Mouse (Mus musculus) midbrain, embryonic 16.5 days (tissue): Measurements from ENCODE around the gene Klhl40. TPM values are rescaled to one million over a fixed set of nuclear protein-coding genes. Genes with fewer than 3 reads are reported as not detected.

Source experiments
- ATAC-seq: fragments of 200-750 bp; cut with Nextera tagmentation; 2 replicates; pipeline ENCODE4 v1.8.0; 2017; ENCODE audit warnings: moderate TSS enrichment
- H3K27ac ChIP-seq: fragments of 300-500 bp; sonication (generic); 2 replicates; pipeline ENCODE4 v1.5.1; 2014; ENCODE audit warnings: mild to moderate bottlenecking, low read length, mixed read lengths
- H3K27me3 ChIP-seq: fragments of 300-500 bp; sonication (generic); 2 replicates; pipeline ENCODE4 v1.6.1; 2014; ENCODE audit warnings: low read depth, low read length, mixed read lengths; ENCODE audit not compliant: control insufficient read depth, insufficient read depth
- H3K36me3 ChIP-seq: fragments of 300-500 bp; sonication (generic); 2 replicates; pipeline ENCODE4 v1.6.1; 2014; ENCODE audit warnings: mild to moderate bottlenecking, low read length, moderate library complexity, mixed read lengths; ENCODE audit not compliant: control insufficient read depth, insufficient read depth
- H3K4me1 ChIP-seq: fragments of 300-500 bp; sonication (generic); 2 replicates; pipeline ENCODE4 v1.6.1; 2014; ENCODE audit warnings: mild to moderate bottlenecking, low read length, mixed read lengths; ENCODE audit not compliant: control insufficient read depth, insufficient read depth
- H3K4me2 ChIP-seq: fragments of 300-500 bp; sonication (generic); 2 replicates; pipeline ENCODE4 v1.6.1; 2014; ENCODE audit warnings: mild to moderate bottlenecking, low read length, mixed read lengths
- H3K4me3 ChIP-seq: fragments of 300-500 bp; sonication (generic); 2 replicates; pipeline ENCODE4 v1.5.1; 2014; ENCODE audit warnings: low read depth, mild to moderate bottlenecking, low read length, moderate library complexity, mixed read lengths
- H3K9ac ChIP-seq: fragments of 300-500 bp; sonication (generic); 2 replicates; pipeline ENCODE4 v1.6.1; 2014; ENCODE audit warnings: low read depth, low read length, mixed read lengths
- H3K9me3 ChIP-seq: fragments of 300-500 bp; sonication (generic); replicated peaks from 2 replicates; pipeline ENCODE4 v1.6.1; 2014; ENCODE audit warnings: mild to moderate bottlenecking, low read length, mixed read lengths; ENCODE audit not compliant: control insufficient read depth, poor library complexity, severe bottlenecking
- WGBS: fragments of 180-500 bp; shearing (Covaris S2); extraction: QIAGEN DNeasy Blood & Tissue Kit; methylation state at CpG from one replicate; pipeline ENCODE4 v1.1.7; 2014; 5-methylcytosine and 5-hydroxymethylcytosine counted together
- polyA plus RNA-seq: library from polyadenylated mRNA; unstranded; fragments of >200 nt; fragmentation: Nextera tagmentation; extraction: Ambion mirVana; gene quantifications from 2 replicates; pipeline ENCODE4 v1.2.1, GENCODE M21; 2015

The Klhl40 gene
- polyA plus RNA-seq, 1 experiment from 2014 or later: 1.6 TPM

- peak overlapping the region; percentile 64 for H3K27ac ChIP-seq
- no peak overlapping the region for H3K4me2 ChIP-seq
- H3K27me3 ChIP-seq: no peaks in the 10 kb centered on the region
- H3K9me3 ChIP-seq: no peaks in the 10 kb centered on the region
- H3K4me1 ChIP-seq: peaks cover 6% of the 10 kb centered on the region; the same call in 1 of the 2 replicates
- ATAC-seq: no peak
- H3K36me3 ChIP-seq: no peaks in the 10 kb centered on the region
- WGBS: 78% methylated on average over 9 of the region's 9 CpGs
- H3K9ac ChIP-seq: no peak overlapping the region
- no peak overlapping the region for H3K4me3 ChIP-seq
These were observed 41.8 kb downstream of the Klhl40 start for GRCm38 (mm10) chr9:121819073-121819770.

DNA sequence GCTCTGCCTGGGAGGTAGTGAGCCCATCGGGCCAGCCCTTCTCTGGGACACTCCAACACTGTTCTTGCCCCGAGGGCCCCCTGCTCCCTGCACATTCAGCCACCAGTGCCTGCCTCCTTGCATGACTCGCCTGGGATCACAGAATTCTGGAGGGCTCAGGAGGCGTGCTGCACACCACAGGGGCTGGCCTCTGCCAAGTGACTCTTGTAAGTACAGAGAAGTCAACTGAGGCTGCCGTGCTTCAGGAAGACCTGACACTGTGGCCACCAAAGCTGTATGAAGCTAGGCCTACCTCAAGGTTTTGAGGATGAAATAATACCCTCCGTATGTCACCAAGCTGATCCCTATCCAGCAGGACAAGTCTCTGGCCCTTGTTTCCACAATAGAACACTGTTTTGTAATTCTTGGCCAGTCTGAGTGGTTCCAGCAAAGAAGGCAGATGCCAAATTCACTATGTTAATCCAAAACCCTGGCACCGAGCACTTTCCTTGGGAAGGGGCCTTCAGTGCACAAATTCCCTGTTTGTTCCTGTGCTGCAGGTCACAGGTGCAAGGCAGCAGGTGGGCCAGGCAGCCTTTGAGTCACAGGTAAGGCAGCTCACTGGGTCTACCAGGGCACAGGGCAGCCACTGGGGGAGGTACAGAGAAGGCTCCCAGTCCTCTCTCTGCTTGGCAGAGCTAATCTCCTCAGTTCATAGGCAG is 42.5 kb downstream of the Klhl40 start:
- H3K9me3 ChIP-seq: no peaks in the 10 kb centered on the region
- no peak overlapping the region for H3K4me3 ChIP-seq
- WGBS: 51% methylated on average over 7 of the region's 7 CpGs
- peak overlapping the region; percentile 64 for H3K27ac ChIP-seq
- H3K9ac ChIP-seq: no peak overlapping the region
- no peak overlapping the region for H3K4me2 ChIP-seq
- peaks cover 6% of the 10 kb centered on the region; the same call in 1 of the 2 replicates for H3K4me1 ChIP-seq
- 0 out of 2 replicates have a peak, but pooled peaks have one; percentile 24 for ATAC-seq
- H3K27me3 ChIP-seq: no peaks in the 10 kb centered on the region
- H3K36me3 ChIP-seq: no peaks in the 10 kb centered on the region

- H3K9ac ChIP-seq: no peak overlapping the region
- no peak overlapping the region for H3K27ac ChIP-seq
- 74% methylated on average over 5 of the region's 5 CpGs for WGBS
These were observed 43.4 kb downstream of the Klhl40 start for GRCm38 (mm10) chr9:121820765-121821164.

DNA sequence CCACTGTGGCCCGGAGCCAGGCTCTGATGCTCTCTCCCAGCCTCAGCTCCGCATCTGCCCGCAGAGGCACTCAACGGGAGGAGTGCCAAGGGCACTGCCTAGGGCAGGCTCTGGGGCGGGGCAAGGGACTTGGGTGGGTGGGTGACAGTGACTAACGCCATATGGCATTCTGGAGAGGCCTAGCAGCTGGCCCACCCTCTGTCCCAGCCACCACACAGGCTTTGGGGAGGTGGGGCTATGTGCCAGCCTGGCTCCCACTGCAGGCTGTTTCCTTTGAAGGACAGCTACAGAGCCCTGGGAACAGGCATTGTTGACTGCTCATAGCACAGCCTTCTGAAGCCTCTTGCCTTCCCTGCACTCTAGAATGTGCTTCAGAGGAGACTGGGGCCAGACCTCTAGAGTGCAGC is 45.2 kb downstream of the Klhl40 start:
- Histone ChIP-seq H3K4me3 (no peak overlapping the region), H3K36me3 (no peaks in the 10 kb centered on the region), H3K4me2 (no peak overlapping the region), H3K9me3 (no peaks in the 10 kb centered on the region), H3K27ac (peak overlapping the region; percentile 53), H3K9ac (no peak overlapping the region), H3K27me3 (no peaks in the 10 kb centered on the region), H3K4me1 (peaks cover 6% of the 10 kb centered on the region; the same call in 1 of the 2 replicates)
- ATAC-seq: peak; percentile 63; the same call in 1 of the 2 replicates
- WGBS: 45% methylated on average over 6 of the region's 6 CpGs

More at GRCm38 (mm10) chr9:121820765-121821164, 43.4 kb downstream of the Klhl40 start:
- Histone ChIP-seq H3K9me3 (no peaks in the 10 kb centered on the region), H3K4me3 (no peak overlapping the region), H3K4me2 (no peak overlapping the region), H3K27me3 (no peaks in the 10 kb centered on the region), H3K36me3 (no peaks in the 10 kb centered on the region), H3K4me1 (peaks cover 6% of the 10 kb centered on the region; the same call in 1 of the 2 replicates)
- ATAC-seq: no peak

GRCm38 (mm10) chr9:121823051-121823450 is 45.6 kb downstream of the Klhl40 start:
- Histone ChIP-seq H3K27me3 (no peaks in the 10 kb centered on the region), H3K4me2 (no peak overlapping the region), H3K4me1 (peaks cover 6% of the 10 kb centered on the region; the same call in 1 of the 2 replicates), H3K4me3 (no peak overlapping the region), H3K27ac (peak overlapping the region; percentile 34; the same call in 1 of the 2 replicates), H3K9me3 (no peaks in the 10 kb centered on the region), H3K36me3 (no peaks in the 10 kb centered on the region), H3K9ac (no peak overlapping the region)
- 80% methylated on average over 1 of the region's 1 CpGs for WGBS
- no peak for ATAC-seq

GRCm38 (mm10) chr9:121823991-121824390 is 46.6 kb downstream of the Klhl40 start:
- H3K27me3 ChIP-seq: no peaks in the 10 kb centered on the region
- 0 out of 2 replicates have a peak, but pooled peaks have one; percentile 51 for ATAC-seq
- no peak overlapping the region for H3K27ac ChIP-seq
- 68% methylated on average over 7 of the region's 7 CpGs for WGBS
- no peak overlapping the region for H3K4me3 ChIP-seq
- no peak overlapping the region for H3K9ac ChIP-seq
- no peaks in the 10 kb centered on the region for H3K36me3 ChIP-seq
- H3K9me3 ChIP-seq: no peaks in the 10 kb centered on the region
- H3K4me2 ChIP-seq: no peak overlapping the region
- peaks cover 6% of the 10 kb centered on the region; the same call in 1 of the 2 replicates for H3K4me1 ChIP-seq

DNA sequence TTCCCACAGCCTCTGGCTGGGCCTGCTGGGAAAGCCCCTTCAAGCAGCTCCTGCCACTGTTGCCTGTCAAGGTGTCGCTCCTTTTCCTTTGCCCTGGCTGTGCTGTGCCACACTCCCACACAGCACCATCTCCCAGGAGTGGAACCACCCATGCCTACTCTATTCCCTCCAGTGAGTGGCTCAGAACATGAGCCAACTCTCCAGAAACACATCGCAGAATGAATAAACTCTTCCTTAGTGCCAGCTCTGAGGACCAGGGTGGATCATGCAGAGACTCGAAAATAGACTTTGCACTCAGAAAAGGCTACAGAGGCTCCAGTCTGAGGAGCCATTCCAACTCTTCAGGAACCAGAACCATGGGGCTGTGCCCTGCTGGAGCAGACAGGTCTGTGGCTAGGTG is 48.9 kb downstream of the Klhl40 start:
- Histone ChIP-seq H3K4me2 (no peak overlapping the region), H3K4me3 (no peak overlapping the region), H3K4me1 (no peaks in the 10 kb centered on the region; the same call in 1 of the 2 replicates), H3K36me3 (no peaks in the 10 kb centered on the region), H3K9me3 (no peaks in the 10 kb centered on the region), H3K9ac (no peak overlapping the region), H3K27ac (no peak overlapping the region), H3K27me3 (no peaks in the 10 kb centered on the region)
- 89% methylated on average over 3 of the region's 3 CpGs for WGBS
- no peak for ATAC-seq

DNA sequence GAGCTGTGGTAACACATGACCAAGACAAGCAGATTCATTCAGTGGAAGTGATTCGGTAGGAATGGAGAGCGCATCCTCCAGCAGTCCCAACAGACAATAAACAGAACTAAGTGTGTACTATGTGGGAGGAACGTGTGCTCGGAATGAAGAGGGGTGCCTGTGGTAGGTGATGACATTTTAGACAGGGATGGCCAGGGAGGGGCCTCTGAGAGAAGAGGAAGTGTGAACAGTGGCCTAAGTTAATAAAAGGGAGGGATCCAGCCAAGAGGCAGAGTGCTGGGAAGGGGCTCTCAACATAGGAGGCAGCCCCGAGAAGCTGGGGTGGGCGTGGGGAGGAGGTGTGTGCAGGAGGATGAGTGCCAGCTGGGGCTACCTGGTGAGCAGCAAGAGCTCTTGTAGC is 50.9 kb downstream of the Klhl40 start:
- no peak overlapping the region for H3K4me2 ChIP-seq
- no peaks in the 10 kb centered on the region for H3K36me3 ChIP-seq
- ATAC-seq: no peak
- no peak overlapping the region for H3K27ac ChIP-seq
- 79% methylated on average over 6 of the region's 6 CpGs for WGBS
- H3K9ac ChIP-seq: no peak overlapping the region
- no peaks in the 10 kb centered on the region for H3K4me1 ChIP-seq
- H3K9me3 ChIP-seq: no peaks in the 10 kb centered on the region
- H3K4me3 ChIP-seq: no peak overlapping the region
- H3K27me3 ChIP-seq: no peaks in the 10 kb centered on the region
